Mouse (Mus musculus) MEL (cell line): Measurements from ENCODE around the gene Setd4. TPM values are rescaled to one million over a fixed set of nuclear protein-coding genes. Genes with fewer than 3 reads are reported as not detected.

Experiments
- DNase-seq: peaks from one replicate; pipeline ENCODE4 v3.0.0; 2011; ENCODE audit warnings: low read depth, low spot score
- H3K27ac ChIP-seq: 2 replicates; pipeline ENCODE4 v1.5.1; 2012; ENCODE audit warnings: low read depth, mild to moderate bottlenecking, control low read depth, low read length, moderate library complexity; ENCODE audit not compliant: control insufficient read depth
- H3K27me3 ChIP-seq, 2 experiments: fragments of 150-350 bp in 1 of 2; sonication (generic) in 1 of 2; 2 replicates each; pipeline ENCODE4 v1.6.1; 2012; ENCODE audit warnings: low read length in 2 of 2, mild to moderate bottlenecking in 2 of 2, improper control_type of control experiment in 1 of 2, moderate library complexity in 1 of 2; ENCODE audit not compliant: insufficient read depth in 2 of 2, control insufficient read depth in 1 of 2
- H3K36me3 ChIP-seq, 2 experiments: 2 replicates each; pipeline ENCODE4 v1.6.1; 2012 to 2014; ENCODE audit warnings: low read length in 2 of 2, improper control_type of control experiment in 1 of 2, inconsistent platforms in 1 of 2, mild to moderate bottlenecking in 1 of 2; ENCODE audit not compliant: insufficient read depth in 2 of 2, control insufficient read depth in 1 of 2
- H3K4me1 ChIP-seq, 2 experiments: fragments of 150-350 bp in 1 of 2; sonication (generic) in 1 of 2; 2 replicates each; pipeline ENCODE4 v1.6.1; 2012; ENCODE audit warnings: low read length in 2 of 2, improper control_type of control experiment in 1 of 2, mild to moderate bottlenecking in 1 of 2; ENCODE audit not compliant: insufficient read depth in 2 of 2, control insufficient read depth in 1 of 2
- H3K4me3 ChIP-seq, 2 experiments: fragments of 150-350 bp in 1 of 2; sonication (generic) in 1 of 2; 2 replicates each; pipeline ENCODE4 v1.5.1; 2012; ENCODE audit warnings: low read depth in 2 of 2, low read length in 2 of 2, mild to moderate bottlenecking in 2 of 2, moderate library complexity in 2 of 2, control low read depth in 1 of 2, improper control_type of control experiment in 1 of 2; ENCODE audit not compliant: control insufficient read depth in 1 of 2, insufficient read depth in 1 of 2
- H3K79me2 ChIP-seq: 2 replicates; pipeline ENCODE4 v1.6.1; 2012; ENCODE audit warnings: mild to moderate bottlenecking, low read length, moderate library complexity; ENCODE audit not compliant: control insufficient read depth, poor library complexity, insufficient read depth
- H3K9ac ChIP-seq: 2 replicates; pipeline ENCODE4 v1.6.1; 2012; ENCODE audit warnings: low read depth, mild to moderate bottlenecking, control low read depth, low read length, moderate library complexity; ENCODE audit not compliant: control insufficient read depth, poor library complexity, severe bottlenecking
- H3K9me3 ChIP-seq: fragments of 150-350 bp; sonication (generic); replicated peaks from 2 replicates; pipeline ENCODE4 v1.6.1; 2012; ENCODE audit warnings: mild to moderate bottlenecking, low read length, improper control_type of control experiment, moderate library complexity; ENCODE audit not compliant: insufficient read depth
- BHLHE40 ChIP-seq: IDR thresholded peaks from 2 replicates; pipeline ENCODE4 v1.6.1; 2012; ENCODE audit warnings: low read depth, mild to moderate bottlenecking, inconsistent platforms, low read length, improper control_type of control experiment, borderline replicate concordance
- CHD1 ChIP-seq: IDR thresholded peaks from 2 replicates; pipeline ENCODE4 v1.6.1; 2012; ENCODE audit warnings: low read depth, mild to moderate bottlenecking, inconsistent platforms, low read length, improper control_type of control experiment
- CTCF ChIP-seq, 3 experiments: IDR thresholded peaks in 2 of 3; conservative IDR thresholded peaks in 1 of 3; 2 replicates each; pipeline ENCODE4 v1.5.1; 2011 to 2012; ENCODE audit warnings: low read length in 3 of 3, low read depth in 2 of 3, mild to moderate bottlenecking in 2 of 3, improper control_type of control experiment in 1 of 3, inconsistent platforms in 1 of 3, mixed read lengths in 1 of 3, moderate library complexity in 1 of 3; ENCODE audit not compliant: control insufficient read depth in 1 of 3, insufficient read depth in 1 of 3, poor library complexity in 1 of 3, severe bottlenecking in 1 of 3
- E2F4 ChIP-seq: IDR thresholded peaks from 2 replicates; pipeline ENCODE4 v1.6.1; 2011; ENCODE audit warnings: low read depth, low read length, improper control_type of control experiment, borderline replicate concordance
- ELF1 ChIP-seq: IDR thresholded peaks from 2 replicates; pipeline ENCODE4 v1.6.1; 2014; ENCODE audit warnings: low read depth, mild to moderate bottlenecking, inconsistent platforms, low read length, improper control_type of control experiment, moderate library complexity
- ETS1 ChIP-seq: IDR thresholded peaks from 2 replicates; pipeline ENCODE4 v1.6.1; 2012; ENCODE audit warnings: low read depth, mild to moderate bottlenecking, inconsistent platforms, low read length, improper control_type of control experiment, moderate library complexity
- HCFC1 ChIP-seq: IDR thresholded peaks from 2 replicates; pipeline ENCODE4 v1.6.1; 2012; ENCODE audit warnings: low read depth, mild to moderate bottlenecking, inconsistent platforms, low read length, improper control_type of control experiment, moderate library complexity
- MAX ChIP-seq: IDR thresholded peaks from 2 replicates; pipeline ENCODE4 v1.6.1; 2011; ENCODE audit warnings: low read length, improper control_type of control experiment
- MAZ ChIP-seq: IDR thresholded peaks from 2 replicates; pipeline ENCODE4 v1.6.1; 2012; ENCODE audit warnings: low read depth, mild to moderate bottlenecking, inconsistent platforms, low read length, improper control_type of control experiment
- MEF2A ChIP-seq: IDR thresholded peaks from 2 replicates; pipeline ENCODE4 v1.6.1; 2014; ENCODE audit warnings: low read depth, mild to moderate bottlenecking, inconsistent platforms, low read length, improper control_type of control experiment; ENCODE audit not compliant: poor library complexity, insufficient replicate concordance, severe bottlenecking; ENCODE audit errors: extremely low read depth
- MXI1 ChIP-seq: IDR thresholded peaks from 2 replicates; pipeline ENCODE4 v1.6.1; 2011; ENCODE audit warnings: mild to moderate bottlenecking, low read depth, low read length, improper control_type of control experiment
- POLR2A ChIP-seq, 2 experiments: IDR thresholded peaks; 2 replicates each; pipeline ENCODE4 v1.6.1; 2011 to 2012; ENCODE audit warnings: low read length in 2 of 2, mild to moderate bottlenecking in 2 of 2, control low read depth in 1 of 2, improper control_type of control experiment in 1 of 2, low read depth in 1 of 2, moderate library complexity in 1 of 2; ENCODE audit not compliant: control insufficient read depth in 1 of 2, insufficient read depth in 1 of 2, poor library complexity in 1 of 2
- RAD21 ChIP-seq: IDR thresholded peaks from 2 replicates; pipeline ENCODE4 v1.6.1; 2011; ENCODE audit warnings: mild to moderate bottlenecking, low read depth, low read length, improper control_type of control experiment
- SIN3A ChIP-seq: IDR thresholded peaks from 2 replicates; pipeline ENCODE4 v1.6.1; 2012; ENCODE audit warnings: low read length, improper control_type of control experiment, inconsistent platforms
- SMC3 ChIP-seq: IDR thresholded peaks from 2 replicates; pipeline ENCODE4 v1.6.1; 2011; ENCODE audit warnings: low read depth, low read length, improper control_type of control experiment
- TAL1 ChIP-seq: IDR thresholded peaks from 2 replicates; pipeline ENCODE4 v1.6.1; 2012; ENCODE audit warnings: mild to moderate bottlenecking, inconsistent platforms, low read length, moderate library complexity, mixed read lengths
- USF1 ChIP-seq: IDR thresholded peaks from 2 replicates; pipeline ENCODE4 v1.6.1; 2014; ENCODE audit warnings: low read depth, mild to moderate bottlenecking, inconsistent platforms, low read length, improper control_type of control experiment, moderate library complexity
- ZC3H11A ChIP-seq: IDR thresholded peaks from 2 replicates; pipeline ENCODE4 v1.6.1; 2012; ENCODE audit warnings: low read depth, mild to moderate bottlenecking, inconsistent platforms, low read length, improper control_type of control experiment
- ZMIZ1 ChIP-seq: IDR thresholded peaks from 2 replicates; pipeline ENCODE4 v1.6.1; 2012; ENCODE audit warnings: low read depth, mild to moderate bottlenecking, inconsistent platforms, low read length, improper control_type of control experiment, moderate library complexity
- ZNF384 ChIP-seq: IDR thresholded peaks from 2 replicates; pipeline ENCODE4 v1.6.1; 2012; ENCODE audit warnings: low read depth, mild to moderate bottlenecking, inconsistent platforms, low read length, improper control_type of control experiment
- polyA plus RNA-seq, 2 experiments: library from polyadenylated mRNA; stranded (reverse) in 1 of 2; unstranded in 1 of 2; fragments of >175 nt in 1 of 2; fragments of >200 nt in 1 of 2; gene quantifications; 2 replicates each; pipeline versions ENCODE4 v1.2.1 to v1.2.4; 2012; ENCODE audit warnings: low replicate concordance in 2 of 2, low read depth in 1 of 2; ENCODE audit not compliant: insufficient read length in 2 of 2, insufficient read depth in 1 of 2, missing spikeins in 1 of 2
- total RNA-seq: library from RNA; depleted of rRNA; stranded (reverse); fragments of 300-350 nt; gene quantifications from 2 replicates; pipeline ENCODE4 v1.2.3, GENCODE M21; 2012

The Setd4 gene
- total and polyA plus RNA-seq, 3 experiments = 14.1 to 19.1 TPM; not detected in 1

DNA sequence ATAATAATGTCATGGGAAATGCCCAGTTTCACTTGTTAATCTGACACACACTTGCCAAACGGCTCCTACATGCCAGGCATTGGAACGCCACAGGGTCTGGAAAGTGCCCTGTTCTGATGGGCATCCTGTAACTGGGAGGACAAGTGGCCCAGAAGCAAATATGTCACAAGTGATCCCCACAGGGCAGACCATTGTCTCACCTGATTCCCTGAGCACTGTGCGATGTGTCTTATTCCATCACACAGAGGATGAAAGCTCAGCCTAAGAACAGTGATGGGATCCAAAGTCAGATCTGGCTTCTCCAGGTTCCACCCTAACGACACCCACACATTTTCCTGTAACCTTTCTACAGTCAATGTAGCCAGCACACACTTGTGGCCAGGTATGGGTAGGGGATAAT is 58.9 kb downstream of the Setd4 start:
- H3K27ac ChIP-seq = no peak overlapping the region
- no peak overlapping the region for H3K9ac ChIP-seq
- no peaks in the 10 kb centered on the region for H3K9me3 ChIP-seq
- H3K4me1 ChIP-seq = no peaks in the 10 kb centered on the region
- no peak overlapping the region for H3K4me3 ChIP-seq
- no peaks in the 10 kb centered on the region for H3K36me3 ChIP-seq
- H3K27me3 ChIP-seq = peaks cover 0 to 2% of the 10 kb centered on the region in 2 experiments; a peak in 1 of 4 replicates
- no peak for DNase-seq
- TF ChIP-seq ZNF384 (no peak), USF1 (no peak), CHD1 (no peak), ELF1 (no peak), MEF2A (no peak), HCFC1 (no peak), E2F4 (no peak), MXI1 (no peak), POLR2A (IDR thresholded peaks at IDR 0.05; ENCODE audit: control insufficient read depth in 1 of 2, insufficient read depth in 1 of 2, low read depth in 1 of 2, low read length in 2 of 2, poor library complexity in 1 of 2) (no peak), ETS1 (no peak), MAX (no peak)
- TF ChIP-seq, all 39 proteins: peak for 0
- H3K79me2 ChIP-seq = no peaks in the 10 kb centered on the region

DNA sequence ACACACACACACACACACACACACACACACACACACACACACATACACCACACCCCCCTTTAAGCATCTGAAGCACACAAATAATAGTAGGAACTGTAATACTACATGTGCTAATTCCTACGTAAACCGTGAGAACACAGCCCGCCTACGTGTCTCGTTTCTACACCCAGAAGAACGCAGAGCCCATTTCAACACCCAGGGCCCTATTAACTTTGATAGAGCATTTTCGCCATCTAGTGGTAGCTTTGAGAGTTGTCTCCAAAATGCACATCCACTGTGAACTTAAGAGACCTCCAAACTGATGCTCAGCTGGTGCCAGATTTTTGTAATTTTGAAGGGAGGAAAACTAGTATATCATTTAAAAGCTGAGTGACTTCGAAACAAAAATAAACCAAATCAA is 60.2 kb downstream of the Setd4 start:
- Histone ChIP-seq H3K4me3 (no peak overlapping the region), H3K9me3 (no peaks in the 10 kb centered on the region), H3K27me3 (peaks cover 0 to 2% of the 10 kb centered on the region in 2 experiments; a peak in 1 of 4 replicates), H3K9ac (no peak overlapping the region), H3K27ac (no peak overlapping the region), H3K79me2 (no peaks in the 10 kb centered on the region), H3K4me1 (no peaks in the 10 kb centered on the region), H3K36me3 (no peaks in the 10 kb centered on the region)
- peak; percentile 82 for DNase-seq
- TF ChIP-seq MAZ = no peak
- TF ChIP-seq MXI1 = no peak
- no peak for TF ChIP-seq SIN3A
- TF ChIP-seq USF1 = no peak
- TF ChIP-seq ZNF384 = no peak
- TF ChIP-seq CTCF (IDR thresholded peaks at IDR 0.05 in 2 of 3, conservative IDR thresholded peaks at IDR 0.05 in 1 of 3; ENCODE audit: control insufficient read depth in 1 of 3, insufficient read depth in 1 of 3, low read depth in 2 of 3, low read length in 3 of 3, poor library complexity in 1 of 3, severe bottlenecking in 1 of 3) = peak; percentile 41 to 87 (median 61)
- TF ChIP-seq ZMIZ1 = no peak
- no peak for TF ChIP-seq TAL1
- TF ChIP-seq BHLHE40 = no peak
- peak; percentile 68 for TF ChIP-seq ZC3H11A
- TF ChIP-seq SMC3 = peak; percentile 78
- TF ChIP-seq RAD21 = peak; percentile 90
- TF ChIP-seq MAX = no peak
